Mouse (Mus musculus) embryonic facial prominence, embryonic 11.5 days (tissue): ENCODE measurements around the gene Gigyf1. TPM values are rescaled to one million over a fixed set of nuclear protein-coding genes. Genes with fewer than 3 reads are reported as not detected.

Experiments
- ATAC-seq: fragments of 200-750 bp; cut with Nextera tagmentation; replicated peaks from 2 replicates; pipeline ENCODE4 v1.8.0; 2017; ENCODE audit warnings: low read depth; ENCODE audit not compliant: insufficient number of reproducible peaks, low FRiP score, low TSS enrichment
- DNase-seq: peaks from one replicate; pipeline ENCODE4 v3.0.0-alpha.2; 2015; ENCODE audit warnings: low spot score
- H3K27ac ChIP-seq: fragments of 300-500 bp; sonication (generic); replicated peaks from 2 replicates; pipeline ENCODE4 v1.5.1; 2014; ENCODE audit warnings: mild to moderate bottlenecking, low read depth, low read length, control low read depth
- H3K27me3 ChIP-seq: fragments of 300-500 bp; sonication (generic); 2 replicates; pipeline ENCODE4 v1.6.1; 2014; ENCODE audit warnings: mild to moderate bottlenecking, low read length, moderate library complexity, mixed read lengths; ENCODE audit not compliant: control insufficient read depth, insufficient read depth
- H3K36me3 ChIP-seq: fragments of 300-500 bp; sonication (generic); replicated peaks from 2 replicates; pipeline ENCODE4 v1.6.1; 2014; ENCODE audit warnings: low read depth, mild to moderate bottlenecking, low read length, moderate library complexity, mixed read lengths; ENCODE audit not compliant: control insufficient read depth, insufficient read depth
- H3K4me1 ChIP-seq: fragments of 300-500 bp; sonication (generic); 2 replicates; pipeline ENCODE4 v1.6.1; 2014; ENCODE audit warnings: low read length, mixed read lengths; ENCODE audit not compliant: control insufficient read depth, insufficient read depth
- H3K4me2 ChIP-seq: fragments of 300-500 bp; sonication (generic); 2 replicates; pipeline ENCODE4 v1.6.1; 2014; ENCODE audit warnings: low read depth, mild to moderate bottlenecking, control low read depth, low read length, moderate library complexity
- H3K4me3 ChIP-seq: fragments of 300-500 bp; sonication (generic); 2 replicates; pipeline ENCODE4 v1.5.1; 2014; ENCODE audit warnings: low read depth, low read length, control low read depth
- H3K9ac ChIP-seq: fragments of 300-500 bp; sonication (generic); replicated peaks from 2 replicates; pipeline ENCODE4 v1.6.1; 2014; ENCODE audit warnings: mild to moderate bottlenecking, control low read depth, low read length
- H3K9me3 ChIP-seq: fragments of 300-500 bp; sonication (generic); replicated peaks from 2 replicates; pipeline ENCODE4 v1.6.1; 2016; ENCODE audit warnings: mild to moderate bottlenecking, low read length, inconsistent platforms, mixed read lengths; ENCODE audit not compliant: control insufficient read depth
- WGBS: fragments of 180-500 bp; shearing (Covaris S2); extraction: QIAGEN DNeasy Blood & Tissue Kit; methylation state at CpG from one replicate; pipeline ENCODE4 v1.1.7; 2014; 5-methylcytosine and 5-hydroxymethylcytosine counted together
- polyA plus RNA-seq: library from polyadenylated mRNA; unstranded; fragments of >200 nt; fragmentation: Nextera tagmentation; extraction: Ambion mirVana; gene quantifications from 2 replicates; pipeline ENCODE4 v1.2.1, GENCODE M21; 2014

The Gigyf1 gene
- polyA plus RNA-seq, 1 experiment from 2014 or later: 8.5 TPM

- no peak for ATAC-seq
- peaks cover 45% of the 10 kb centered on the region for H3K36me3 ChIP-seq
- H3K9me3 ChIP-seq: no peaks in the 10 kb centered on the region
- no peaks in the 10 kb centered on the region for H3K4me1 ChIP-seq
- DNase-seq: no peak
- no peak overlapping the region for H3K4me3 ChIP-seq
- H3K4me2 ChIP-seq: no peak overlapping the region
- 91% methylated on average over 27 of the region's 27 CpGs for WGBS
- no peak overlapping the region for H3K9ac ChIP-seq
- no peak overlapping the region for H3K27ac ChIP-seq
- no peaks in the 10 kb centered on the region for H3K27me3 ChIP-seq
Observed at GRCm38 (mm10) chr5:137519691-137520550, 1.6 kb downstream of the Gigyf1 start.

- DNase-seq (no peak), ATAC-seq (no peak)
- H3K4me2 ChIP-seq: no peak overlapping the region
- no peaks in the 10 kb centered on the region for H3K4me1 ChIP-seq
- H3K9me3 ChIP-seq: no peaks in the 10 kb centered on the region
- H3K4me3 ChIP-seq: no peak overlapping the region
- H3K27ac ChIP-seq: no peak overlapping the region
- peaks cover 50% of the 10 kb centered on the region for H3K36me3 ChIP-seq
- H3K27me3 ChIP-seq: no peaks in the 10 kb centered on the region
- WGBS: 84% methylated on average over 9 of the region's 9 CpGs
- no peak overlapping the region for H3K9ac ChIP-seq
Observed at GRCm38 (mm10) chr5:137521861-137522260, 3.5 kb downstream of the Gigyf1 start.

- Histone ChIP-seq H3K36me3 (peaks cover 50% of the 10 kb centered on the region), H3K4me2 (no peak overlapping the region), H3K4me1 (no peaks in the 10 kb centered on the region), H3K27me3 (no peaks in the 10 kb centered on the region), H3K9ac (no peak overlapping the region), H3K9me3 (no peaks in the 10 kb centered on the region), H3K27ac (no peak overlapping the region), H3K4me3 (no peak overlapping the region)
- DNase-seq: no peak
- ATAC-seq: no peak
- 70% methylated on average over 11 of the region's 11 CpGs for WGBS
Observed at GRCm38 (mm10) chr5:137522711-137523110, 4.4 kb downstream of the Gigyf1 start.

- DNase-seq (no peak), ATAC-seq (no peak)
- no peak overlapping the region for H3K9ac ChIP-seq
- H3K4me3 ChIP-seq: no peak overlapping the region
- H3K4me1 ChIP-seq: no peaks in the 10 kb centered on the region
- H3K27me3 ChIP-seq: no peaks in the 10 kb centered on the region
- H3K27ac ChIP-seq: no peak overlapping the region
- no peaks in the 10 kb centered on the region for H3K9me3 ChIP-seq
- WGBS: 81% methylated on average over 25 of the region's 25 CpGs
- peaks cover 55% of the 10 kb centered on the region for H3K36me3 ChIP-seq
- no peak overlapping the region for H3K4me2 ChIP-seq
Observed at GRCm38 (mm10) chr5:137523396-137524250, 5.3 kb downstream of the Gigyf1 start.

GRCm38 (mm10) chr5:137524251-137524515 lies 5.8 kb downstream of the Gigyf1 start:
- H3K36me3 ChIP-seq: peaks cover 58% of the 10 kb centered on the region
- WGBS: 86% methylated on average over 8 of the region's 8 CpGs
- no peak overlapping the region for H3K4me3 ChIP-seq
- no peak for ATAC-seq
- no peaks in the 10 kb centered on the region for H3K4me1 ChIP-seq
- H3K27me3 ChIP-seq: no peaks in the 10 kb centered on the region
- no peak overlapping the region for H3K4me2 ChIP-seq
- H3K9ac ChIP-seq: no peak overlapping the region
- no peak for DNase-seq
- no peak overlapping the region for H3K27ac ChIP-seq
- no peaks in the 10 kb centered on the region for H3K9me3 ChIP-seq

GRCm38 (mm10) chr5:137524671-137525070 lies 6.3 kb downstream of the Gigyf1 start:
- no peak overlapping the region for H3K4me2 ChIP-seq
- no peak overlapping the region for H3K27ac ChIP-seq
- no peak for ATAC-seq
- H3K27me3 ChIP-seq: no peaks in the 10 kb centered on the region
- no peak overlapping the region for H3K9ac ChIP-seq
- H3K9me3 ChIP-seq: no peaks in the 10 kb centered on the region
- peaks cover 60% of the 10 kb centered on the region for H3K36me3 ChIP-seq
- H3K4me1 ChIP-seq: no peaks in the 10 kb centered on the region
- no peak for DNase-seq
- no peak overlapping the region for H3K4me3 ChIP-seq
- 92% methylated on average over 13 of the region's 13 CpGs for WGBS

- peaks cover 55% of the 10 kb centered on the region for H3K36me3 ChIP-seq
- no peak overlapping the region for H3K4me2 ChIP-seq
- peaks cover 1% of the 10 kb centered on the region; the same call in 1 of the 2 replicates for H3K4me1 ChIP-seq
- DNase-seq (no peak), ATAC-seq (no peak)
- H3K9me3 ChIP-seq: no peaks in the 10 kb centered on the region
- WGBS: 83% methylated on average over 16 of the region's 16 CpGs
- no peaks in the 10 kb centered on the region for H3K27me3 ChIP-seq
- no peak overlapping the region for H3K4me3 ChIP-seq
- H3K27ac ChIP-seq: no peak overlapping the region
- no peak overlapping the region for H3K9ac ChIP-seq
Observed at GRCm38 (mm10) chr5:137525511-137525910, 7.2 kb downstream of the Gigyf1 start.
